Mouse (Mus musculus) embryo, embryonic 10.5 days (tissue): ENCODE results near the gene Rgs7.

Experiments used
- DNase-seq: peaks from one replicate; pipeline ENCODE4 v3.0.0-alpha.2; 2015; ENCODE audit warnings: low spot score

Gene Rgs7

DNA sequence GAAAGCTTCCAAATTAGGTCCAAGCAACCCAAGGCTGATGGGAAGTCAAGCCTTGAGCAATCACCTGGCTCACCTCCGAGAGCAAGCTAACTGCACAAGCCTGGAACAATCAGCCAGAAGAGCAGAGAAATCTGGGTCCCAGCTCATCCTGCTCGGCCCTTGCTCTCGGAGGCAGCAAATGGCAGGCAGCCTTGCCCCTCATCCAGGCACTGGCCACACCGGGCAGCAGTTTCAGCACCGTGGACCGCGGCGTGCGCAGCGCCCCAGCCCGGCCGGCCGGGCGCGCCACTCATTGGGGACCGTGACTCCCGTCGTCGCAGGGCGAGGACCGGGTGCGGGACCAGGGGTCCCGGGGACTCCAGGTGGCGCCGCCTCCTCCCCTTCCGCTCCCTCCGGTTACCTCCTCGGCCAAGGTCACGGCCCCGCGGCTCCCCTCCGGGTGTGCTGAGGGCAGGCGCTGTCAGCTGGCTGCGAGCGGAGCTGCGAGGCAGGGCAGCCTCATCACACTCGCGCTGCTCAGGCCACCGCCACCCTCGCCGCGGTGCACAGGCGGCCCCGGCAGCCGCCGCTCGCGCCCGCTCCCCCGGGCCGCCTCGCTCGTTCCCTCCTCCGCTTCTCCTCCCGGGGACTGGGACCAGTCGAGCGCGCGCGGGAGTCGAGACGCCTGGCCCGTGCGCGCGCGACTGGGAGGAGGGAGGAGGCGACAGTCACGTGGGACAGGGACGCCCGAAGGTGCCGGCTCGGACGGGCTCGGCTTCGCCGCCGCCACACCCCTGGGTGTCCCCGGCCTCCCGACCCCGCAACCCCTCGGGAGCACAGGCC is at the start of gene Rgs7:
Rgs7 (minus strand) TSS at position 640 of the 822 bp plus-strand sequence.
- peak; percentile 70 for DNase-seq

DNA sequence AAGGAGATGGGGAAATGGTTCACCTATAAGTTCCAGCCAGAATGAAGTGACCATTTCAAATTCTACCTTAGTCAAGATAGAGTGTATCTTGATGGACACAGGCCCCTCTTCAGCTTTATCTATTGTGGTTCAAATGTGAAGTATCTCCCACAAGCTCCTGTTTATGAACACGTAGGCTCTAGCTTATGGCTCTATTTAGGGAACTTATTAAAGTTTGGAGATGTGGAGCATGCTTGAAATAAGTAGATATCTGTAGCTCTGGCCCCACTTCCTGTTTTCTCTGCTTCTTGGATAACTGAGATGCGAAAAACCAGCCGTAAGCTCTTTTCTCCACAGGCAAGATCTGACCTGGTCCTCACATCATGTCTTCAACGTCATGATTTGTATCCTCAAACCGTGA is 48.4 kb upstream of the Rgs7 start:
- no peak for DNase-seq

DNA sequence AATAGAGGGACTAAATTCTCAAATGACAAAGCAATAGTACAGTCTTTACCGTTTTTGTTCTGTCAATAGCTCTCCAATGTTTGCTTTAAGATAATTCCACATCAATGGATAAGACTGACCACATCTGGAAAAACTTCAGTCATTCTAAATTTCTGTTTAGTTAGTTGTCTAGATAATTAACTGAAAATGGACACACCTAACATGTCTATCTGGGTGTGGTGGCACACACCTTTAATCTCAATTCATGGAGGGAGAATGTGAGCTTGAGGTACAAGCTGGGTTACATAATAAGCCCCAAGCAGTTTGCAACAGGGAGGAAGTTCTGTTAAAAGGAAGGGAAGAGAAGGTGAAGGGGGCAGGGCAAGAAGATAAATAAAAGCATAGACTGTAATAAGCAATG is 45.0 kb upstream of the Rgs7 start:
- DNase-seq = no peak

DNA sequence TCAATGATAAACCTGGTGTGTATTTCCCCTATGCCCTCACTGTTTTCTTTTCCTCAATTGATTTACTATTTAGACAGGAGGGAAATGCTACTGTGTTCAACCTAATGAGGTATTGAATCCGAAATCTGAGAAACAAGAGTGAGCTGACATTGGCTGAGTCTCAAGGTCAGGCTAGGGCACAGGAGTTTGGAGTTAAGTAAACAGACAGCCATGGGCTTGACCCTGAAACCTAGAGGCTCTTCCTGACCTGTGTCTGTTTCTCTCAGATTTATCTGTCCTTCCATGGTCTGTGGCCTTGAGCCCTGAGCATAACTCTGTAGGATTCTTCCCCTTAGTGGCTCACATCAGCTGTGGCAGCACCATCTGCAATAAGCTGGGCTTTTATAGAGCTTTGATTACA is 37.6 kb upstream of the Rgs7 start:
- DNase-seq = no peak

DNA sequence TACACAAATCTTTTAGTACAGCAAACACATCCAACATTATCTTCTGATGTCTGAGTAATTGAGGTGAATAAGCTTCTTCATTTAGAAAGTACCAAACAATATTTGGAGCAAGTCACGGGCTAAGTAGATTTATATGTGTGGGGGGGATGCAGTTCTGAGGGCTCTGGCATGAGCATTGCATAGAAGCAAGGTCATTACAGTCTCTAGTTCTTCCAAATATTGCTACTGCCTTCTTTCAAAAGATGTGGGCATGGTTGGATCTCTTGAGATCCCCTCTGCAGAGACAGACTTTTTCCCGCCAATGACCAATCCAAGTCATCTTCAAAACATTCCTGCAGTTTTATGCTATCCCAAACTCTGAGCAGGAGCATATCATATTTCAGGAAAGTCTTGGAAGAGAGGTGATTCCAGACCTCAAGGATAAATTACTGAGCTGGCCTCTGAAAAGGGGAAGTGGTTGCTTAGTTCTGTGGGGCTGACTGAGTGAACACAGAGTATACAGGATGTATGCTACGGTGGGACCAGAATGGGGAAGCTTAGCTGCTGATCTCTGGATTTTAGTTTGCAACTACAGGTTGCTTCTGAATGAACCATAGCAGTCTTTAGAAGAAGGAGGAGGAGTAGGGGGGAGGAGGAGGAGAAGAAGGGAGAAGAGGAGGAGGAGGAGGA is 32.5 kb upstream of the Rgs7 start:
- no peak for DNase-seq

DNA sequence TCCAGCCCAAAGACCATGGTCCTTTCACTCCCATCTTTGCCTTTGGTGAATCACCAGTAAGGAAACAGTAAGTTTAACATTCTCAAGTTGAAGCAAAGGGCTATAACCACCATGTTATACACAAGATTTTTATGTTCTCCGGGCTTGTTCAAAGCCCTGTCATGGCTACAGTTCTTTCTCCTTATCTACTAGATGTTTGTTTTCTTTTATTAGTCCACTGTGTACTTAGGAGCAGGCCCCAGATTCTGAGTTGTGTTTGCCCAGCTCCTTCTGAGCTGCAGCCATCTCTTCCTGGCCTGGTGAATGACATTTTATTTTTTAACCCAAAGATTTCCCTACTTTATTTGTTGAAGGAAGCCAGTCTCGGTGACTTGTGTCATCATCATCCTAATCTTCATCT is 31.3 kb upstream of the Rgs7 start:
- DNase-seq = no peak

DNA sequence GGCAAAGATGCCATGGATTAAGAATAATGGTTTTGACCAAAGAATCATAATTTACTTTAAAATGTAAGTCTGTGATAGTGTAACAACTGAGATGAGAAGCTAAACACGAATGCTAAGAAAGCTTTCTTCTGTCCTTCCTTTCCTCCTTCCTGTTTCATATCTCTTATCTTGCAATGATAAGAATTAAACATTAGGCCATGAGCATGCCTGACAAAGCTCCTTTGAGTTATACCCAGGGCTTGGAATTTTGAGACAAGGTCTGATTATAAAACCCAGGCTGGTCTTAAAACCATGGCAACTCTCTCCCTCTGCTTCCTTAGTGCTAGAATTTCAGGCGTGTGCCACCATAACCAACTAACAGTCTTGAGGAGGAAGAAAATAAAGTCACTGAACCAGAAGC is 22.2 kb upstream of the Rgs7 start:
- DNase-seq = no peak

DNA sequence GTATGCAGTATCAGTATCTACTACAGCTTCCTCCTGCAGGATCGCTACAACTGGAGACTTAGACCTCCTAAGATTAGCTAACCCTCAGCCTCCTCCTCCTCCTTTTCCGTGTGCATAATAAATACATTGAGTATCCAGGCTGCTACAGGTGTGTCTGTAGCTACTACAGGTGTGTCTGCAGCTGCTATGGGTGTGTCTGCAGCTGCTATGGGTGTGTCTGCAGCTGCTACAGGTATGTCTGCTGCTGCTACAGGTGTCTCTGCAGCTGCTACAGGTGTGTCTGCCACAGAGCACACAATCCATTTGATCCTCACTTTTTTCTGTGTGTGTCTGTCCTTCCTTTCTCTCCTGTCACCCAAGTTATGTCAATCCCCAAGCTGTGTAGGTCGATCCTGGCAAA is 19.9 kb upstream of the Rgs7 start:
- no peak for DNase-seq

DNA sequence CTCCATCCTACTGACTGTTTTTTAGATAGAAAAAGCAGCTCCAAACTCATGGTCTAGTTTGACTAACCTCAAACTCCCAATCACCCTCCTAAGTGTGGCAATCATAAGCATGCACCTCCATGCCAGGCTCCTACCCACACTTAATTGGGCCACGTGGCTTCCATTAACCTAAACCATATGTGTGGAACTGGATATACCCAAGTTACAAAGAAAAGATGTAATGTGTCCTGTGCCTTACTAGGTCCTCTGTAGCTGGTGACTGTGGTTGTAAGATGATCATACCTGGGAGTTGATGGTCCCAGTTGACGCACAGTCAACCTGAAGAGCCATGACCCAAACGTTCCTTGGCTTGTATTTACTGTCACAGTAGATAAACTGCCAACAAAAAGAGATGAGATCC is 17.7 kb upstream of the Rgs7 start:
- DNase-seq = no peak

DNA sequence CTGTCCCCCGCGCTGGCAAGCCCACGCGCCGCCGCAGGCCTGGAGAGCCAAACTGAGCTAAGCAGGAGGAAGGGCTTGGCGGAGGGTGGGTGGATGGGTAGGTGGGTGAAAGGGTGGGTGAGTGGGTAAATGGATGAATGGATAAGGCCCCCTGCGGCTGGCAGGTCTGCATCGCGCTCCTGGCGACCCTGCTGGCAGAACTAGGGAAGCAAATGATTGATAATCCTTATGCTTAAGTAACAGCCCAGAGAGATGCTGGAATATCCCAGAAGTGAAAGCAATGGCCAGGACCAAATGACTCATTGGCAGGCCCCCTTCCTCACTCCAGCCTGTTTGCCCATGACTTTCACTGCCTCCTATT is 363 bp upstream of the Rgs7 start:
- DNase-seq = peak; percentile 18

DNA sequence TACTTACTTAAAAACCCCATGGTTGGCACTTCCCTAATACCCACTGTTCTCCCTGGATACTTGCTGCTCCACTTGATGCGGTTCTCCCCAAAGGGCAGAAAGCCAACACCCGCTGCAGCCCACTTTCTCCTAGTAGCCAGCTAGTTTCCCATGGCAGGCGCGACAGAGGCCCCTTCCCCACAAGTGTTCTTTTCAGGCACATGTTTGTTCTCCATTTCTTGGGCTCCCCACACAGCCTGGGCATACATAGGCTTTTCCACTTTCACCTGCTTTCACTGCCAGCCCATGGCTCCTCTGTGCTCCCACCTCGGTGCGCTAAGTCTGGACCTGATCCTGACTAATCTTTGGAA is 814 bp downstream of the Rgs7 start:
- no peak for DNase-seq

DNA sequence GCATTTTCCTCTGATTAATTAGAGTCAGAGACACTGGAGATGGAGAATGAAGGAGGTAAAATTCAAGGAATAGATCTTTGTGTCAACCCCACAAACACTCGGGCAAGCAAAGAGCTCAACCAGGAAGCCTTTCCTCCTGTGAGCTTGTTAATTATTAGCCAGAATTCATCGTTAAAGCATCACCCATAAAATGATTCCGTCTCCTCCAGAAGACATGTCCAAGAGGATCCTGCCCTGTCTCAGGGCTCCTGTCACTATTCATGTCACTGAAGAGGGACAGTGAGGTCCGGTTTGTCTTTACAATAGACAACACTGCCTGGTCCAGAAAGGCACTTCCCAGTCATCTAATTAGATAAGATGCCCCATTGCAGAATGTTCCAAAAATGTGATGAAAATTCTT is 7.2 kb downstream of the Rgs7 start:
- no peak for DNase-seq

DNA sequence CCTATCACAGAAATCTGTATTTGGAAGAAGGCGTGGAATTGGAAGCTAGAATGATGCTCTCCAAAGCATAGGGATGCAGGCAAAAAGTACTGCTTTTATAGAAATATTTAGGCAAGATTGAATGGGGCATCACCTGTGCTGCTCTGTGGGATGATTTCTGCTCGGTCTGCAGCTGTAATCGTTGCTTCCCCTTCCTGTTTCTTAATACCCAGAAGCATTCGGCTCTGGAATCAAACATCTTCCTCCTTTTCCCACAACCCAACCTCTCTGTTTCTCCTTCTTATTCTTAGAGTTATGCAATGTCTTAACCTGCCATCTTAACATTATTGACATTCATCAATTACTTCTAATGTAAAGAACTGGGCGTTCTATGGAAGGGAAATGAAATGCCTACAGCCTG is 19.2 kb downstream of the Rgs7 start:
- DNase-seq = no peak

DNA sequence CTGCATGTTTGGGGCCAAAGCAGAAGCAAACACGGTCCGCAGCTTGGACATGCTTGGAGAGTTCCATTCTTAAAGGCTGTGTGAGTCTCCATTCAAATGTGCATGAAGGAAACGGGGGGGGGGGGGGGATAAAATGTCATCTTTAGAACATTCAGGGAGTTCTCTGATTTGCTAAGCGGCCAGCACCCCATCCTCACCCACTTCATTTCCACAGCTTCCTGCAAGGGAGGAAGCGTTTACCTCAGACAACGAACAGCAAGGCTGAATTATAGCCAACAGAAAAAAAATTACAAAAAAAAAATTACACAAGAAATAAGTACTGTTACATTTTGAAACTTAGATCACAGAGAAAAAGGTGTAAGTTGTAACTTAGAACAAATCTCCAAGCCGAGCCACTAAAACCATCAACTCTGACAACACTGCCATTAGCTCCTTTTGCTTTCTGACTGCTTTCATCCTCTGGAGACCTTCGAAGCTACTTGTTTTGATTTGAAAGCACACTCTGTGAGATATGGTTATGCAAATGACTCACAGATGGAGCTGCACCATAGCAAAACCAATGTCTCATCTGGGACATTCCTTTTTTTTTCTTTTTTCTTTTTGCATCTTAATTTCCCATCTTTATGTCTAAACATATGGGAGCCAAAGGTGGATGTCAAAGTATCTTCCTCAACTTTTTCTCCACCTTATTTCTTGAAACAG is 23.1 kb downstream of the Rgs7 start:
- DNase-seq = no peak

DNA sequence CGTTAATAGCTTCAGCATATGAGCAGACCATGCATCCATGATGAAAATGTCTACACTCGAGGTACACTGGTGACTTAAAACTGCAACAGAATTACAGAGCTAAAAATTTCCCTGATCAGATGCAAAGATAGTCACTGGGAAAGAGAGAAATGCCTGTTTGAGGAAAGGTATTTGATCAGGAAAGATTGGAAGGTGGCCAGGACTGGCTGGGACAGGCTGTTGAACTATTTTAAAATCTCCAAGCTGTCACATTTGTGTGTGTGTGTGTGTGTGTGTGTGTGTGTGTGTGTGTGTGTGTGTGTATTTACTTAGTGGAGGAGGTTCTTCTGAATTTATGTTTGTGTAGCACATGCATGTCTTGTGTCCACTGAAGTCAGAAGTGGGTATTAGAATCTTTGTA is 27.7 kb downstream of the Rgs7 start:
- no peak for DNase-seq

DNA sequence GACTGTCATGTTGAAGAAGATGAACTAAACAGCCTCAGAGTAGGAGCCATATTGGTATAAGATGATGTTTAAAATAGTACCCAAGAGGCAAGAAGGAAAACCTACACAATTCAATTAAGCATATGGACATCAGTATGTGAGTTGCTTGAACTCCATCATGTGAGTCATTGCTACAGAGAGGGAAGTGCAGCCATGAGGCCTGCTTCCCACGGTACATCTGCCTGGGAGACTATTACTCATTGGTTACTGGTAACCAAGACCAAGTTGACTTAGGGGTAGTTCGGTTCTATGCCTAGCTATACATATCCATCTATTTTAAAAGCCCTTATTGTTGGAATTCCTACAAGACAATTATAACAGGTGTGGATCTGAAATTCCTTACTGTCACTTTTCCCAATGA is 29.9 kb downstream of the Rgs7 start:
- DNase-seq = no peak

DNA sequence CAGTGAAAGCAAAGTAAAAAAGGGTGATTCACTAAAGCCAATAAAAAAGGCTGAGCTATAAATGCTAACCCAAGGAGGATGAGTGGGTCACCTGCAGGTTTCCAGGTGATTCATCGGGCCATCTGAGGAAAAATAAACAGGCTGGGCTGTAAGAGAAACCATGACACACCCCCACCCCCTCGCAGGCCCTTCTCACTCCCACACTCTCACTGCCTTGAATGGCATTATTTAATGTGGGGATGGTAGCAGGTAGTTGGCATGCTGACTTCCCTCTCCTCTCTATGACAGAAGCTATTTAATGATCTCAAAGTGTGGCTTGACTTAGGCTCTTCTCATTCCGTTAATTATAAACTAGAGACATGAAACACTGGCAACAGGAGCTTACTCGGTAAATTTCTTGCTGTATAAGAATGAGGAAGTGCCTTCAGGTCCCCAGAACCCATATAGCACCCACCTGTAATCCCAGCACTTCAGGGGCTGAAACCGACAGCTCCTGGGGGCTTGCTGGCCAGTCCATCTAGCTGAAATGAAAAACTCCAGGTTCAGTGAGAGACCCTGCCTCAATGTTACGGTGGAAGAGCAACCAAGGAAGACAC is 38.2 kb downstream of the Rgs7 start:
- DNase-seq = no peak

DNA sequence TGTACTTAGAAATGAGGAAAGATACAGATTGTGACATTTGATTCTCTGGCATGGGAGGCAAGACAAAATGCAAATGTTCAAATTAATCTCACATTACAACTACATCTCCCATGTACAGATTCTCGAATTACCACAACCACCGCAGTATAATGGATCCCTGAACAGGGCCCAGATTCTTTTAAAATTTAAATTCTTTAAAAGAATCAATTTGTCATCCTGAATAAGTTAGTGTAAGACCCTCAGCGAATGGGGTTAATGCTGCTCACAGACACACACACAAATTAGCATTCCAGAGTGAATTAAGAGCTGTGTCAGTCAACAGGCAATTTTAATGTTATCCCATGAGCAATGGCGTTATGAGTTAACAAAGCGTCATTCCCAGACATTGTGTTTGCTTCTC is 44.3 kb downstream of the Rgs7 start:
- no peak for DNase-seq

DNA sequence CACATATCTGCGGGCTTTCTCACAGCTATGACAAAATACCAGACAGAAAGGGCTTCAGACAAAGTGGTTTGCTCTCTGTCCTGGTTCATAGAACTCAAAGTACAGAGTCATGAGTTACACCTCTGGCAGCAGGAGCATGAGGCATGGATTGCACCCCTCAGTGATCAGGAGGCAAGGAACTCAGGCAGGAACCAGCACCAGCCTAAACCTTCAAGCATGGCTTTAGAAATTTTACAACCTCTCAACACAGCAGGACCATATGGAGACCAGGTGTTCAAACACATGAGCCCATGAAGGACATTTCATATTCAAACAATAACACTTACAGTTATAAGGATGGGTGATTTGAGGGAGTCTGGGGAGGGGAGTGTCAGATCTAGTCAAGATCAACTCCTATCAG is 49.4 kb downstream of the Rgs7 start:
- no peak for DNase-seq

DNA sequence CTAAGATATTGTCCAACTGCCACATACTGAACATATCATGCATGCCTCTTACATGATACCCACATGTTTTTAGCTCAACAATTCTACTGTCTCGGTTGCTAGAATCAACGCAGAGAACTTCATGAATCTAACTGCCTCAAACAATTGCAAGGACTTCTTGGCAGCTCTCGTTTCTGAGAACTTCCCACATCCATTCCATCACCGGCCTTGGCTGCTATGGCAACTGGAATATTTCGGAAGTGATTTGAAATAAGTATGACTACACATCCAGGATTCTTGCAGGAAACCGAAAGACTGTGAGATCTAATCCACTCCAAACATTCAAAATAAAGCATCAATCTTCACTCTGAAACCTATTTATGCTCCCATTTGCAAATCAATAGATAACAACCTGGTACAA is 50.3 kb downstream of the Rgs7 start:
- no peak for DNase-seq

DNA sequence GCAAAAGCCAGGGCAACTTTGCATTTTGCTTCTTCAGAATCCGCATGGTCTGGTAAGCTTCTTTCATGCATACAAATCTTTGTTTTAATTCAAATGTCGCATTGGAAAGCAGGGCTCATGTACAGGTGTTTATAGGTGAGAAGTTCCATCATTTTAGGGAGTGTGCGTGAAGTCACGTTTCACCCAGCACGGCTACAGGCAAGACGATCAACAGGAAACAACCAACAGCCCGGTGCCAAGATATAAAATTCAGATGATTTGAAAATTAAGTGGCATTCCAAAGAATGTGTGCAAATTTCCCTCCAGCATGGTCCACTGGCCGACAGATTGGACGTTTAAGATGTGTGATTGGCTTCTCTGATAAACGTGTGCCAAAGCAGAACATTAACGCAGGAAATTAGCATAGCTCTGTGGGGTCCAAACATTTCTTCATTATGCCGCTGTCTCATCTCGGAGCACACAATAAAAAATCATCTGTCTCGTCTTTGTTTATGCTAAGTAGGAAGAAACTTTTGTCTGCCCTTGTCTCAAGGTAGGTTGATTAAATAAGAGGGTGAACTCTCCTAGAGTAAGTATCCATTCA is 58.6 kb downstream of the Rgs7 start:
- DNase-seq = no peak

DNA sequence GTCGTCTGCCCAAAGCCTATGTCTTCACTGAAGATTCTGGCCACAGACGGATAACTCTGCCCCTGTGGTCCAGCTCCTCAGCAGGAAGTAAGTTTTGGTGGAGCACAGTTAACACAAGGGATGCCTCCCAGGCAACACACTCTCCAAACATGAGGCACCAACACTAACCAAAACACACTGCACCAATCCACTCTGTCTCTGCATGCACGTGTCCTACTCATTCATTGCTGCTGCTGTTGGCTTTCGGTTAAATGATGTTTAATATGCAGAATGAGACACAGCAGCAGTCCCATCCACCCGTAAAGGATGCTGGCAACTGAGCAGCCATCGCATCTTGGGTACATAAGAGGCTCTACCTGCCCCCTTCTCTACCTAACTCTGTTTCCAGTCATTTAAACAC is 59.2 kb downstream of the Rgs7 start:
- DNase-seq = no peak
